Mouse (Mus musculus) heart, adult 2 months (tissue): Measurements from ENCODE around the gene Amigo3. TPM values are rescaled to one million over a fixed set of nuclear protein-coding genes. Genes with fewer than 3 reads are reported as not detected.

ENCODE experiments used
- DNase-seq, 2 experiments: peaks; one replicate each; pipeline ENCODE4 v3.0.0; 2021
- H3K27ac ChIP-seq: fragments of 200-600 bp; 2 replicates; pipeline ENCODE4 v1.8.1; 2022
- H3K27me3 ChIP-seq: fragments of 200-500 bp; 2 replicates; pipeline ENCODE4 v1.6.1; 2012; ENCODE audit warnings: mild to moderate bottlenecking, low read length, inconsistent platforms, mixed read lengths; ENCODE audit not compliant: control insufficient read depth, insufficient read depth
- H3K36me3 ChIP-seq: fragments of 200-500 bp; 2 replicates; pipeline ENCODE4 v1.6.1; 2012; ENCODE audit warnings: low read length, inconsistent platforms; ENCODE audit not compliant: control insufficient read depth, insufficient read depth
- H3K4me1 ChIP-seq: fragments of 200-500 bp; 2 replicates; pipeline ENCODE4 v1.6.1; 2011; ENCODE audit warnings: low read length; ENCODE audit not compliant: control insufficient read depth, insufficient read depth
- H3K4me3 ChIP-seq: fragments of 200-600 bp; 2 replicates; pipeline ENCODE4 v1.8.1; 2022
- H3K79me2 ChIP-seq: fragments of 200-500 bp; replicated peaks from 2 replicates; pipeline ENCODE4 v1.6.1; 2012; ENCODE audit warnings: mild to moderate bottlenecking, inconsistent platforms, low read length, moderate library complexity, mixed read lengths; ENCODE audit not compliant: control insufficient read depth, insufficient read depth
- H3K9ac ChIP-seq: fragments of 200-500 bp; 2 replicates; pipeline ENCODE4 v1.6.1; 2012; ENCODE audit warnings: low read depth, mild to moderate bottlenecking, control low read depth, inconsistent platforms, low read length, mixed read lengths
- CTCF ChIP-seq: fragments of 200-600 bp; IDR thresholded peaks from 2 replicates; pipeline ENCODE4 v1.8.1; 2022; ENCODE audit warnings: antibody characterized with exemption, mild to moderate bottlenecking, moderate library complexity
- EP300 ChIP-seq: fragments of 200-500 bp; IDR thresholded peaks from 2 replicates; pipeline ENCODE4 v1.6.1; 2011; ENCODE audit warnings: low read depth, low read length, control low read depth; ENCODE audit not compliant: insufficient read depth
- POLR2A ChIP-seq: fragments of 200-500 bp; IDR thresholded peaks from 2 replicates; pipeline ENCODE4 v1.6.1; 2011; ENCODE audit warnings: mild to moderate bottlenecking, low read depth, low read length, control low read depth; ENCODE audit not compliant: insufficient read depth
- WGBS: fragments of 180-500 bp; shearing (Covaris S2); methylation state at CpG from one replicate; pipeline ENCODE4 v1.1.7; 2018; 5-methylcytosine and 5-hydroxymethylcytosine counted together
- intact Hi-C: fragments of 180-260 bp; cut with DNase I; formaldehyde crosslinking; loops from one replicate; pipeline ENCODE4 v1.15.1; 2025
- polyA plus RNA-seq: library from polyadenylated mRNA; depleted of rRNA; stranded (reverse); fragments of >200 nt; gene quantifications from 2 replicates; pipeline ENCODE4 v1.2.3, GENCODE M21; 2012
- total RNA-seq, 2 experiments: library from RNA; stranded (reverse); gene quantifications; 2 replicates each; pipeline ENCODE4 v1.2.3; 2021

The Amigo3 gene
- total and polyA plus RNA-seq, 3 experiments = 1.5 to 3.1 (median 2.0) TPM

- WGBS = 31% methylated on average over 15 of the region's 15 CpGs
- Histone ChIP-seq H3K36me3 (no peaks in the 10 kb centered on the region), H3K4me3 (peak overlapping the region; percentile 93), H3K79me2 (no peaks in the 10 kb centered on the region), H3K4me1 (peaks cover 9% of the 10 kb centered on the region), H3K9ac (peak overlapping the region; percentile 78), H3K27me3 (no peaks in the 10 kb centered on the region), H3K27ac (peak overlapping the region; percentile 82)
- intact Hi-C loops = loop anchor here (5.0 kb wide), 1 partner anchor 147 kb away; no protein-coding TSS in a partner anchor
- peak; percentile 4 to 25 for DNase-seq
- TF ChIP-seq EP300 = no peak
Observed at GRCm38 (mm10) chr9:108049561-108050251, 3.3 kb upstream of the Amigo3 start.

GRCm38 (mm10) chr9:108051184-108051930 lies 1.6 kb upstream of the Amigo3 start:
- H3K27ac ChIP-seq = no peak overlapping the region
- peaks cover 9% of the 10 kb centered on the region for H3K4me1 ChIP-seq
- H3K27me3 ChIP-seq = no peaks in the 10 kb centered on the region
- intact Hi-C loops = loop anchor here (5.0 kb wide), 1 partner anchor 149 kb away; no protein-coding TSS in a partner anchor
- TF ChIP-seq POLR2A = no peak
- TF ChIP-seq CTCF = no peak
- TF ChIP-seq EP300 = no peak
- 88% methylated on average over 15 of the region's 15 CpGs for WGBS
- no peaks in the 10 kb centered on the region for H3K79me2 ChIP-seq
- H3K4me3 ChIP-seq = no peak overlapping the region
- H3K9ac ChIP-seq = no peak overlapping the region
- DNase-seq = peak; percentile 5 to 20
- H3K36me3 ChIP-seq = no peaks in the 10 kb centered on the region

GRCm38 (mm10) chr9:108051931-108052220 lies 1.1 kb upstream of the Amigo3 start:
- intact Hi-C loops = loop anchor here (2.0 to 5.0 kb wide), 2 partner anchors 65 to 150 kb away; no protein-coding TSS in a partner anchor
- TF ChIP-seq EP300 (no peak), POLR2A (no peak), CTCF (no peak)
- Histone ChIP-seq H3K4me1 (peaks cover 11% of the 10 kb centered on the region), H3K27ac (no peak overlapping the region; the same call in 1 of the 2 replicates), H3K79me2 (no peaks in the 10 kb centered on the region), H3K4me3 (no peak overlapping the region), H3K36me3 (no peaks in the 10 kb centered on the region), H3K9ac (no peak overlapping the region), H3K27me3 (no peaks in the 10 kb centered on the region)
- DNase-seq = peak in 1 of 2 experiments; percentile 20
- 82% methylated on average over 4 of the region's 4 CpGs for WGBS

- DNase-seq = peak in 1 of 2 experiments; percentile 23
- H3K27ac ChIP-seq = peak overlapping the region; percentile 47; the same call in 1 of the 2 replicates
- no peaks in the 10 kb centered on the region for H3K36me3 ChIP-seq
- no peak for TF ChIP-seq CTCF
- no peaks in the 10 kb centered on the region for H3K79me2 ChIP-seq
- no peaks in the 10 kb centered on the region for H3K27me3 ChIP-seq
- H3K4me1 ChIP-seq = peaks cover 15% of the 10 kb centered on the region
- WGBS = 64% methylated on average over 7 of the region's 7 CpGs
- H3K4me3 ChIP-seq = no peak overlapping the region
- no peak overlapping the region for H3K9ac ChIP-seq
- intact Hi-C loops = loop anchor here (2.0 to 5.0 kb wide), 2 partner anchors 66 to 150 kb away; no protein-coding TSS in a partner anchor
Observed at GRCm38 (mm10) chr9:108052411-108052810, 548 bp upstream of the Amigo3 start.

GRCm38 (mm10) chr9:108053665-108054225 lies 786 bp downstream of the Amigo3 start:
- Histone ChIP-seq H3K79me2 (no peaks in the 10 kb centered on the region), H3K4me3 (no peak overlapping the region), H3K27me3 (no peaks in the 10 kb centered on the region), H3K4me1 (peaks cover 15% of the 10 kb centered on the region), H3K27ac (no peak overlapping the region), H3K36me3 (no peaks in the 10 kb centered on the region), H3K9ac (no peak overlapping the region)
- intact Hi-C loops = loop anchor here (1.0 to 5.0 kb wide), 3 partner anchors 67 to 151 kb away; no protein-coding TSS in a partner anchor
- WGBS = 73% methylated on average over 15 of the region's 15 CpGs
- no peak for TF ChIP-seq POLR2A
- TF ChIP-seq EP300 = no peak
- no peak for TF ChIP-seq CTCF
- DNase-seq = peak; percentile 26 to 31
